Mouse (Mus musculus): Measurements from ENCODE around the gene Olfr651. TPM values are rescaled to one million over a fixed set of nuclear protein-coding genes. Genes with fewer than 3 reads are reported as not detected.

Olfr651 gene
- polyA plus RNA-seq, 1 experiment from 2014 or later = not detected

DNA sequence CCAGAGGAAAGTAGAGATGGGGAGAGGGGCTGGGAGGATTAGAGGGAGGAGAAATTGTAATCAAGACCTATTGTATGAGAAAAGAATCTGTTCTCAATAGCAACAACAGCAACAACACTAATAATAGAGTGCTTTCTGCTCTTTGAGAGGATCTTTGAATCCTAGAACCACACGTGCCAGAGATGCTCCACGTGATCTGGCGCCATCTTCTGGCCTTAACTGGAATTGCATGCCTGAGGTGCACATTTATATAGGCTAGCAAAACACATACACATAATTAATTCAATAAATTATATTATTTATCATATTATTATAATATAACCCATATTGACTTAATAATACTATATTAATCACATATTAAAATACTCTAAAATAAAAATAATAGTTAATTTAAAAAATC is 53.2 kb downstream of the Olfr651 start:
- Histone ChIP-seq H3K9ac (no peak overlapping the region), H3K4me1 (no peaks in the 10 kb centered on the region), H3K36me3 (no peaks in the 10 kb centered on the region), H3K27me3 (no peaks in the 10 kb centered on the region), H3K27ac (no peak overlapping the region), H3K4me2 (no peak overlapping the region), H3K9me3 (no peaks in the 10 kb centered on the region), H3K4me3 (no peak overlapping the region)
- no peak for ATAC-seq (ENCODE audit: insufficient number of reproducible peaks, low FRiP score, low TSS enrichment, low read depth)
- WGBS = 6% methylated on average over 3 of the region's 3 CpGs

Other genes with a start within 250 kb of the Olfr651 start
- 5.7 and 6.1 TPM in 2 replicates for gene Trim12a, start 234.7 kb upstream of the Olfr651 start, polyA plus RNA-seq (2015; fragmentation: Nextera tagmentation; extraction: Ambion mirVana)
- not detected in 2 replicates for gene Trim34b, start 220.7 kb upstream of the Olfr651 start, polyA plus RNA-seq (2015; fragmentation: Nextera tagmentation; extraction: Ambion mirVana)
- gene Trim12c, start 196.8 kb upstream of the Olfr651 start, polyA plus RNA-seq (2015; fragmentation: Nextera tagmentation; extraction: Ambion mirVana) = 1.7 and 2.7 TPM in 2 replicates
- gene Trim30b, start 180.2 kb upstream of the Olfr651 start, polyA plus RNA-seq (2015; fragmentation: Nextera tagmentation; extraction: Ambion mirVana) = 0.04 TPM in 1 of 2 replicates, not detected in the other
- 0.14 and 0.36 TPM in 2 replicates for gene Trim30c, start 149.3 kb upstream of the Olfr651 start, polyA plus RNA-seq (2015; fragmentation: Nextera tagmentation; extraction: Ambion mirVana)
- 1.4 and 1.6 TPM in 2 replicates for gene Trim30a, start 84.9 kb upstream of the Olfr651 start, polyA plus RNA-seq (2015; fragmentation: Nextera tagmentation; extraction: Ambion mirVana)
- gene Trim30d, start 42.3 kb upstream of the Olfr651 start, polyA plus RNA-seq (2015; fragmentation: Nextera tagmentation; extraction: Ambion mirVana) = 0.60 and 0.74 TPM in 2 replicates
- not detected in 2 replicates for gene Olfr652, start 10.8 kb downstream of the Olfr651 start, polyA plus RNA-seq (2015; fragmentation: Nextera tagmentation; extraction: Ambion mirVana)
- gene Olfr653, start 27.2 kb downstream of the Olfr651 start, polyA plus RNA-seq (2015; fragmentation: Nextera tagmentation; extraction: Ambion mirVana) = not detected in 2 replicates
- not detected in 2 replicates for gene Olfr654, start 36.9 kb downstream of the Olfr651 start, polyA plus RNA-seq (2015; fragmentation: Nextera tagmentation; extraction: Ambion mirVana)
- gene Olfr655, start 51.6 kb downstream of the Olfr651 start, polyA plus RNA-seq (2015; fragmentation: Nextera tagmentation; extraction: Ambion mirVana) = not detected in 2 replicates
- not detected in 2 replicates for gene Olfr656, start 63.8 kb downstream of the Olfr651 start, polyA plus RNA-seq (2015; fragmentation: Nextera tagmentation; extraction: Ambion mirVana)
- gene Olfr657, start 74.7 kb downstream of the Olfr651 start, polyA plus RNA-seq (2015; fragmentation: Nextera tagmentation; extraction: Ambion mirVana) = not detected in 2 replicates
- gene Olfr658, start 97.2 kb downstream of the Olfr651 start, polyA plus RNA-seq (2015; fragmentation: Nextera tagmentation; extraction: Ambion mirVana) = not detected in 2 replicates
- gene Olfr659, start 116.6 kb downstream of the Olfr651 start, polyA plus RNA-seq (2015; fragmentation: Nextera tagmentation; extraction: Ambion mirVana) = not detected in 2 replicates
- gene Olfr661, start 136.4 kb downstream of the Olfr651 start, polyA plus RNA-seq (2015; fragmentation: Nextera tagmentation; extraction: Ambion mirVana) = not detected in 2 replicates
- not detected in 2 replicates for gene Usp17le, start 227.3 kb downstream of the Olfr651 start, polyA plus RNA-seq (2015; fragmentation: Nextera tagmentation; extraction: Ambion mirVana)